Mouse (Mus musculus) large intestine, adult 2 months (tissue): ENCODE results near the gene C7. TPM values are rescaled to one million over a fixed set of nuclear protein-coding genes. Genes with fewer than 3 reads are reported as not detected.
"Not testable (repeated sequence)": the region's sequence is repeated elsewhere in the genome, so short reads cannot be mapped to it uniquely, and the experiment has no call there.

Experiments
- DNase-seq: peaks from one replicate; pipeline ENCODE4 v3.0.0-alpha.2; 2012; ENCODE audit warnings: low read depth, low spot score
- WGBS: fragments of 180-500 bp; shearing (Covaris S2); methylation state at CpG from one replicate; pipeline ENCODE4 v1.1.7; 2018; 5-methylcytosine and 5-hydroxymethylcytosine counted together
- polyA plus RNA-seq: library from polyadenylated mRNA; depleted of rRNA; stranded (reverse); fragments of >200 nt; gene quantifications from 2 replicates; pipeline ENCODE4 v1.2.3, GENCODE M21; 2012; rRNA removed

Gene C7
- 0.52 and 2.5 TPM in 2 replicates for polyA plus RNA-seq

DNA sequence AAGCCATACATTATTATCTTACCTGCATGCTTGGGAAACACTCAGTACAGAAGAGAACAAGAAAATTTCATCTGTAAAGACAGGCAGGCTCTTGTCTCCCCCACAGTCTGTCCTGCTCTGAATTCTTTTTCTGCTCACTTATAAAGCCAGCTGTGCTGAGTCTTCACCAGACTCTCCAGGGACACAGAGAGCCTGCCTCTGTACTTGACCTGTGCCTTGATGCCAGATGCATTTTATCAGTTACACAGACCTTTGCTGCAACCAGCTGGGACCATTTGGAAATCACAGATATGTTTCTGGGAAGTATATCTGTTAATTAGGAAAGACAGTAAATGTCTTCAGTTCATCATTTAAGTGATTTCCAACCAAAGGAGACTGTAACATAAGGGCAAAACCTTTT, at the start of gene C7:
C7 (minus strand) TSS at position 106 of the 400 bp plus-strand sequence.
- DNase-seq, result no peak

DNA sequence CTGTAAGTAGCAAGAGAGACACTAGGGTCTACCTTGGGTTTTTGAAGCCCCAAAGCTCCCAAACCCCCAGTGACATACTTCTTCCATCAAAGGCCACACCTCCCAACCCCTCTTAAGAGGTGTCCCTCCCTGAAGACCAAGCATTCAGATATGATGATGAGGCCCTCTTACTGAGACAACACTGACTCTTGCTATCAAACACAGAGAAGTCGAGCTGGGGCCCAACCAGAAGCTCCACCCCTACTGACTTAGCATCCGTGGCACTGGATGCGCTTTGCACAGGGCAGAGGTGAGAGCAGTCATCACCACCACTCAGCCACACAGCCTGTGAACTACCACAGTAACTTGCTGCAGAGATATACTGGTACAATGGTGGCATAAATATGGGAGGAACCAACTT, 49.1 kb upstream of the C7 start:
- no peak for DNase-seq
- 82% methylated on average over 3 of the region's 3 CpGs for WGBS

DNA sequence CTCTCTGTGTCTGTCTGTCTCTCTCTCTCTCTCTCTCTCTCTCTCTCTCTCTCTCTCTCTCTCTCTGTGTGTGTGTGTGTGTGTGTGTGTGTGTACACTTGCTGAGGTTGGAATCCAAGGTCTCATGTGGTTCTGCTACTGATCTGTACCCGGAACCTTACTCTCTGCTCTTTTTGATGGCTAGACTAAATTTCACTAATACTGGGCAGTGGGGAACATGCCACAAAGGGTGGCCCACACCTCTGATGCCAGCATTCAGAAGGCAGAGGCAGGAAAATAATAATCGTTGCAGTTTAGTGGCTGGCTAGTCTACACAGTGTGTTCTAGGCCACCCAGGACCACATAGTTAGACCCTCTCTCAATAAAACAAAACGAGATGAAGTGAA, 45.1 kb upstream of the C7 start:
- 55% methylated on average over 3 of the region's 3 CpGs for WGBS
- no peak for DNase-seq

DNA sequence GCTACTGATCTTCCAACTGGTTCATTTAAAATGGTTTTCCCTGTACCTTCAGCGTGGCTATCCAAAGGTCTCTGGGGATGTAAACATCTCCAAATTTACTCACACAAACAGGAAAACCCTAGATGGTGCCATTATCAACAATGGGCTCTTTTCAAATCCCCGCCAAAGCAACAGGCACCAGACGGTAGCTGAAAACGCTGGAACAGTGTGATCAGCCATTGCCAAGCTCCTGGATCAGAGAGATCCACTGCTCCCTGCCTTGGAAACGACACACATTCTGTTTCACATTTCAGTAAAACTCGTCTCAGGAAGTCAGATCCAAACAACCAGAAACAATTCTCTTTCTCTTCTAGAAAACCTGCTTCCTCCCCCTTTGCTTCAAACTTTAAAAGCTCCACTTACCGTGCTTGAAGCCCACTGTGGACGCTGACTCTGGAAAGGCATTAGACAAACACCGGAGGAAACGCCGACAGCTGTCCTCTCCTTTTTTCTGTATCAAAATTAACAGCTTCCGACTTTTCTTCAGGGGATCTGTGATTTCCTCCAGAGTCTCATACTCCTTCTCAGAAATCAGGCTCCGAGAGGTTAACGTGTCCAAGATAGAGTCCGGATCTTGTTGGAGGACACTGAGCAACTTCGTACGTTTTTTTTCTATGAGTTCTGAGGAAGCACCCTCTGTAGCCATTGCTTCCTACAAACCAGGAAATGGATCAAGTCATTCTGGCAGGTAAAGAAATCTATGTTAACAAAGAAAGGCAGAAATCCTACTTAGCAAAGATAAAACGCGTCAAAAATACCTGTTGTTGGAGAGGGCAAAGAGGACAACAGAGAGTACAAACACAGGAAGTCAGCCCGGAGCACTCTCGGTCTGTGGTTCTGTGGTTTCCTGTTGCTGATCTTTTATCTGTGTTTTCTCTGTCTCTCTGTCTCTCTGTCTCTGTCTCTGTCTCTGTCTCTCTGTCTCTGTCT, 44.4 kb upstream of the C7 start, which contains the start of gene Card6:
Card6 (minus strand) TSS at position 854 of the 969 bp plus-strand sequence.
- no peak for DNase-seq
- 30% methylated on average over 21 of the region's 21 CpGs for WGBS

DNA sequence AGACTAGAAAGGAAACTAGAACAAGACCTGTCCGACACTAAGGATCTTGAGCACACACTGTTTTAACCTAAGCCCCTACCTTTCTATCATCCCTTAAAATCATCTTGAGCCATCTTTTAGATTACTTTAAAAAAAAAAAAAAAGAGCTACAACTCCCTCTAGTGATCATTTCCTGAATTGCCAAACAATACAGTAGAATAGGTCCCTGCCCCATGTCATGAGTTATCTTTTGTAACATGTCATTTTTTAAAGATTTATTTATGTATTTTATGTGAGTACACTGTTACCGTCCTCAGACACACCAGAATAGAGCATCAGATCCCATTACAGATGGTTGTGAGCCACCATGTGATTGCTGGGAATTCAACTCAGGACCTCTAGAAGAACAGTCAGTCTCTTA, 42.8 kb upstream of the C7 start:
- WGBS, result 39% methylated on average over 2 of the region's 2 CpGs
- no peak for DNase-seq

DNA sequence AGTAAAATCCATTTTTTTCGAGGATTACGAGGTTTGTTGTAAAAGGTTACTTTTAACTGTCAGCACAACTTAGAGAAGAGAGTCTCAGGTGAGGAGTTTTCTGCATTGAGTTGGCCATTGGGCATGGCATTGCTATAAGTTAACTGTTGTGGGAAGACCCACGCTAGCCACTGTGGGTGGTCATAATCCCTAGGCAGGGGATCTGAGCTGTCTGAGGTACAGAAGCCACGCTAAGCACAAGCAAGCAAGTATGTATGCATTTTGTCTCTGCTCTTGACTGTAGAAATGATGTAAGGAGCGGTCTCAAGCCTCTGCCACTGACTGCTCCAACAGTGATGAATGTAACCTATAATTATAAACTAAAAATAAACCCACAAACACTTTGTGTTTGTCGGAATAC, 42.4 kb upstream of the C7 start:
- DNase-seq, result no peak
- 83% methylated on average over 6 of the region's 6 CpGs for WGBS

DNA sequence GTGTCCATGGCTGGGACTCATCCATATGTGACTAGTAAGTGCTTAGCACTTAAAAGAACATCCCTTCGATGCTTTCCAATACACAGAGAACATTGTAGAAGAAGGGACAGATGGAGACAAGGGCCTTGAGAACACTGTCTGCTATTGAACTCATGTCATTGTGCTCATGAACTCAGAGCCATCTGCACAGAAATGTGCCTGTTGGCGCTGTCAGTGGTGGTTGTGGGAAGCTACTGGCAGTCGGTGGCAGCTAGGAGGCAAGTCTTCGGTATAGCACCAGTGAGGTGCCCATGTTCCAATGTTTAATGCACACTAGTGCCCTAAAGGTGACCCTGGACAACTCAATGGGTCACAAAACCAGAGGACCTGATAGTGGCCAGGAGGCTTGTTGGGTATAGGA, 38.8 kb upstream of the C7 start:
- no peak for DNase-seq
- 96% methylated on average over 4 of the region's 4 CpGs for WGBS

DNA sequence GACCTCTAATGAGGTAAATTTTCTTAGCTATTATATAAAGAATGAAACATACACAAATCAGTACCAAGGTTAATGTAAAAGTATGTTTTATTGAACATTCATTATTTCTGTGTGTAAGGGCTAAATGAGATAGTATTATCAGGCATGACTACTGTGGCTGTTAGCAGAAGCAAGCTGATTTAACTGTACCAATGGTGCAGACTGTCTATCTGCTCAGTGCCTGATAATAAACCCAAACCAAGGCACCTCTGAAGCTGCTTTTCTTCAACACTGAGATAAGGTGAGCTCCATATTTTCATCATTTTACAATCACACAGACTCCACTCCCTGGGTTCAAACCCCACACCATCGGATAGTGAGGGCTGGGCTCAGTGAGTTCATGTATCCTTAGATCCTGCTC, 33.8 kb upstream of the C7 start:
- no peak for DNase-seq
- WGBS, result 91% methylated on average over 1 of the region's 1 CpGs

DNA sequence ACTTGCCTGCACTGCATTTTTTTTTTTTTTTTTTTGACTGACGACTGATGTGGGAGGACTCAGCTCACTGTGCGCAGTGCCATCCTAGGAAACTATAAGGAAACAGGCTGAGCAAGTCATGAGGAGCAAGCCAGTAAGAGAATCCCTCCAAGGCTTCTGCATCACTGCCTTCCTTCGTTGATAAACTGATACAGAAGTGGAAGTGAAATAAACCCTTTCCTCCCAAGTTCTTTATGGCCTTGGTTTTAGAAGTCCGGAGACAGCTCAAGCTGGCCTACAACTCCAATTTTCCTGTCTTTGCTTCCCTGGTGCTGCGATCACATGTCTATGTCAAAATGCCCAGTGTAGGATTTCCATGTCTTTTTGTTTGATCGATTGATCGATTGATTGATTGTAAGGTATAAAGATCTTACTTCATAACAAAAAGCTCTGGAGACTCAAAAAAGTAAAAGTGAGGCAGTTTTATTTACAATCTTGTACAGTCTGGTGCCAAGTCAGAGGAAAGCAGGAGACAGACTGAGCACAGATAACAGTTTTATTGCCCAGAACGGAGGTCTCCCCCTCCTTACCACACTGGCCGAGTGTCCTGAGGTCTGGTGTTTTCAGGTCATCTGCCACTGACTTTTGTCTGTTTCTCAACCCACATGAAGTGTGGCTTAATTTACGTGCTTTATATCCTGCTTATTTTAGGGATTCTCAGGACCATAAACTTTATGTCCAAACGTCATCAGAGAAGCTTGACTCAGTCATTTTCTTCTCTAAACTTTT, 32.2 kb upstream of the C7 start:
- 66% methylated on average over 11 of the region's 11 CpGs for WGBS
- DNase-seq, result no peak

DNA sequence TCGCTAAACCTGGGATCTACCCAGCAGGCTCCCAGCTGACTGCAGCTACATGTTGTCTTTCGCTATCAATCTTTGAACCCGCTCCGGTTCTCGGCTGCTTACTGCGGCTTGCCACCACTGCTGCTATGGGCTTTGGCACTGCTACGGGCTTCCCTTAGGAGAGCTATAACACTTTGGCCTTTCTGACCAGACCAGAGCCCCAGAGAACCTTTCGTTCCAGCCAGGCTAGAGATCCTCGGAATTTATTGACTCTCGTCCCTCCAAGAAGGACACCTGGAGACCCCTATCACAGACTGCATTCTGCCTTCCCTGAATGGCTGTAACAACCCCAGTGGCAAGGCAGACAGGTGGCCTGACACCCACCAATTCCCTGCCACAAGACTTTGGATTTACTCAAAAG, 26.6 kb upstream of the C7 start:
- WGBS, result 81% methylated on average over 10 of the region's 10 CpGs
- no peak for DNase-seq

DNA sequence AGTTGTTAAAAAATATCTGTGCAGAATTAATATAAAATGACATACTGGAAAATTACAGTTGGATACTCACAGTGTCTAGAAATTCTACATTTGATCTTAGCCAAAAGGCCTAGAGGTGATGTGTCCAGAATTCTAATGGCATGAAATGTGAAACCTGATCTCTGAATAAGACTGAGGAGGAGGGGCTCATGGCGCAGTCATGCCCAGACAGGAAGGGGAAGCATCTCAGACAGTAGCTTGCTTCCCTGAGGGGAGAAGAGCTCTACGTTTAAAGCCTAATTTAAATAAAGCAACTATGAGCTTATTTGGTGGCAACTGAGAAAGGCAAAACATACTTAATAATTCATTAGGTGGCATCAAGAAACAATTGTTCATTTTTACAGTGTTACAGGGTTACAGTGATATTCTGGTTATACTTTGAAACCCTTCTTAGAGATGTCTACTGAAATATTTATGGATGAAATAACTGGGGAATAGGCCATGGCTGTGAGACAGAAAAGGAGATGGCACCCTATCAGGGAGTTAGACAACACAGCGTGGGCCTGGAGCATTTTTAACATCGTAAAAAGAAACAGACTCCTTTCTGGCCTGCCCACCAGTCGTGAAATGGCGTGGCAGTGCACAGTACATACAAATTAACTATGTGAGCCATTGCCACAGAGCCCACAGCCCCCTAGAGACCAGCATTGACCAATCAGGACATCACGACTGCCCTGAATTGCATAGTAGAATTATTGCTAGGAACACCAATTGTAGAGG, 25.5 kb upstream of the C7 start:
- DNase-seq, result no peak
- 50% methylated on average over 7 of the region's 7 CpGs for WGBS

DNA sequence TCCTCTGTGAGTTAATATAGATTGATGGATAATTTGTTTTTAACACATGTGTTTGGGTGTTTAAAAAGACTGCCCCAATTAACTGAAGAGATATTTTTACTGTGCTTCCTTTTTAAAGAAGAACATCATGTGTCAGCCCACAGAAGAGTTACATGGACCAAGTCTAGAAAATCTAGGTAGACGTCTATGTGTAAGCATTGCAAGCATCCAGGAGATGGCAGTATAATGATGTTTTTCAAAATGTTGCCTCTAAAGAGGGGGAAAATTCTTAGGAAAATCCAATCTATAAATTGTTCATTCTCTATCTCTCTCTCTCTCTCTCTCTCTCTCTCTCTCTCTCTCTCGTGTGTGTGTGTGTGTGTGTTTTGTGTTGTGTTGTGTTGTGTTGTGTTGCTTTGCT, 22.6 kb upstream of the C7 start:
- WGBS, result 12% methylated on average over 2 of the region's 2 CpGs
- no peak for DNase-seq

DNA sequence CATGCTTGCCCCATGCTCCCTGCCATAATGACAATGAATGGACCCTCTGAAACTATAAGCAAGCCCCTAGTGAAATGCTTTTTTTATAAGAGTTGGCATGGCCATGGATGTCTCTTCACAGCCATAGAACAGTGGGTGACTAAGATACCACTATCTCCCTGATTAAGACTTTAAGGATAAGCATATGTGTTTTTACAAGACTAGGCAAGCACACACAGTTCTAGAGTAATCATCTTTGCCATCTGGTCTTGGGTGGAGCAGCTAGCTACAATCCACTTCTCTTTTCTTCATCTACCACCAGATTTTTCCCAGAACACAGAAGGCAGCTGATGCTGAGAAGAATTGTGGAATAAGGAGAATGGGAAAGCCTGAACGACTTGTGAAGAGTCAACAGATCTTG, 17.7 kb upstream of the C7 start:
- DNase-seq, result no peak
- WGBS, result 69% methylated on average over 1 of the region's 1 CpGs

DNA sequence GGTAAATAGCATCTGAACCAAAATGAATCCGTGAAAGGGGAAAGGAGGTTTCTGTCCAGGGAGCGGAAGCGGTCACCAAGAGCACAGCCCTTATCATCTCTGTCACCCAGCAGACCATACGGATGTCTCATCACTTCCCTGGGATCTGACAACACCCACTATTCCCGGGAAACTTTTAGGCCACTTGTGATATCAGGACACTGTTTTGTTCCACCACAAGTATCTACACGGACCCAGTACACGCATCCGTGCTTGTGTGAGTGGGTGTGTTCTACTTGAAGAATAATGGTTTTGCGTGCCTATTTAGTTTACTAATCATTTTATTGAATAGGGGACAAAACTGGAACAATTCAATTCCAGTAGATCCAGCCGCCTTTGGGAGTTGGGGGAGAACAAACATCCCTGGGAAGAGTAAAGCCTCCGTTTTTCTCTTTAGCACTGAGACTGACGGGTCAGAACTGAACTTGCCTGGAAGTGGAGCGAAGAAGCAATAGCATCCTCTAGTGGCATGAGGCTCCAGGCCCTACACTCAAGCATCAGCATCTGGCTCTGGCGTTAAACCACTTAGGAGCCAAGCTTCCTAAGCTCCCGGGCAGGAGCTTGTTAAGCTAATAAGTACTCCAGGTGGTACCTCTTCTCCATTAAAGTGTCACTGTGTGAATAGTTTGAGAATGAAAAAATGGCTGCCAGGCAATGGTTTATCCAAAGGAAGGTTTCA, 5.4 kb upstream of the C7 start:
- 57% methylated on average over 15 of the region's 15 CpGs for WGBS
- DNase-seq, result no peak

DNA sequence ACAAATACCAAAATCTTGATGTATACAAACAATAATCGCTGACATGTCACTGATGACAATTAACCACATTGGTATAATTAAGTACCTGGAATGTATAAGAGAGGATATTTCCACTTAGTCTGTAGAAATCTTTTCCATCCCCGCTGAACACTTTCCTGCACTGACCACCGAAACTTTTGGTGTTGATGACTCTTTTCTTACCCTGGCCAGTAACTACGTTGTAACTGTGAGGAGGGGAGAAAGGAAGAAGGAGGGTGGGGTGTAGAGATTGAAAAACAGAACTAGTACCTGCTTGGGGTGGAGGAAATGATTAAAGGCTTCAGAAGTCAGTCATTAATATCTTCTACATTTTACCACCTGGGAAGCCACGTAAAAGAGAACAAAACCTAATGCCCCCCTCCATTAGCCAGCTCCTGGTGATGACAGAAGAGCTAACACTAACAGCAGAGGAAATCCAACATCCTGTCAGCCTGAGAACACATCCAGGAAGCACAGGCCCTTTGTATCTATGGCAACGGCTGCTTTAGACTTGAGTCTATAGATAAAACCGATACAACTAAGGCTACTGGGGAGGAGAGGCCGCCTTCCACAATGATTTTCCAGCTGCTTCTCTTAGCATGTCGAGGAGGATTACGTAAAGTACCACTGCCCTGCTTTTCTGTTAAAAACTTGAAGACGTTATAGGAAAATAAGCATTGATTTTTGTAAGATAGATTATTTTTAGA, 17.8 kb downstream of the C7 start:
- WGBS, result 61% methylated on average over 11 of the region's 11 CpGs

DNA sequence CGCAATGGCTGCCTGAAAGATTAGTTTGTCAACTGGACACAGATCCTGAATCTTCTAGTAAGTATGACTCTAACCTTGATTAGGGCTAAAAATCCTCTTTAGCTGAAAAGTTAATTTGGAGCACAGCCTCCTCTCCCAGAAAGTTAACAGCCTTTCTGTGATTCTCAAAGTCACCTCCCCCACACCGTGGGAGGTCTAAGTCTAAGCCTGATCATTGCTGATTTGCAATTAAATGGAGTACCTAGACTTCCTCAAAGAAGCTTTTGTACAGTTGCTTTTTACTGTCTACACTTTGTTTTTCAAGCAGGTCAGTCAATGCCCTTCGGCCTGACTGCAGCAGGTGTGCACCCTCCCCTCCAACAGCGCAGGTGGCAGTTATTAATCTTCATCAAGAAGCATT, 34.3 kb downstream of the C7 start:
- DNase-seq, result no peak
- WGBS, result 82% methylated on average over 4 of the region's 4 CpGs

More for the DNA sequence above, 17.8 kb downstream of the C7 start:
- no peak for DNase-seq

DNA sequence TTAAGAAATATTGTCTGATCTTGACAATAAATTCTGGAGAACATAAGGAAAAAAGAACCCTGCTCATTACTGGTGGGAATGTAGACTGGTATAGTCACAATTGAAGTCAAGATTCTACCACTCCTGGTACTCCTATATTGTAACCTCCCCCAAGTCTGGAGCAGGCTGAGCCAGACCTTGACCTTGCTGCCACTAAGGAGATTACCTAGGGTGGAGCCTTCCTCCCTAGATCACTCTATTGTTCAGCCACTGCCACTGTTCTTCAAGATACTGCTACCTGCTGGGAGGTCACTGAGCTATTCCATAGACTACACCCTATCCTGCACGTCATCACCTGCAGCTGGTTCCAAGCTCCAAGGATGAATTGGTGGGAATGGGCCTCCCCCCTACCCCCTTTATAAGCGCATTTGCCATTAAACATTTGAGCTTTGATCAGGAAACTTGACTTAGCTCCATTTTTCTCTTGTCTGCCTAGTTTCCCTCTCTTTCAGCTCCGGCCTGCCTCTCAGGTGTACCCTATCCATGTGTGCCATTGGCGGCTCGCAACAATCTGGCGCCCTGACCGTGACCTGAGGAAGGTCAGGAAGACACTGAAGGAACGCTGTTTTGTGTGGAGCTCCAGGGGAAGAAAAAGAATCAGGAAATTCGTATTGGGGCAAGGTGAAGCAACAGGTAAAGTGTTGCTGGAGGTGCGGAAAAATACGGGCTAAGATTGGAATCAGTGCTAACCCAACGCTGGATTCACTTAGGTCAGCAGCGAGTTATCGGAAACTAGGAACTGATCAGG, 39.9 kb downstream of the C7 start:
- DNase-seq, result not testable (repeated sequence)
- WGBS, result 90% methylated on average over 14 of the region's 14 CpGs

DNA sequence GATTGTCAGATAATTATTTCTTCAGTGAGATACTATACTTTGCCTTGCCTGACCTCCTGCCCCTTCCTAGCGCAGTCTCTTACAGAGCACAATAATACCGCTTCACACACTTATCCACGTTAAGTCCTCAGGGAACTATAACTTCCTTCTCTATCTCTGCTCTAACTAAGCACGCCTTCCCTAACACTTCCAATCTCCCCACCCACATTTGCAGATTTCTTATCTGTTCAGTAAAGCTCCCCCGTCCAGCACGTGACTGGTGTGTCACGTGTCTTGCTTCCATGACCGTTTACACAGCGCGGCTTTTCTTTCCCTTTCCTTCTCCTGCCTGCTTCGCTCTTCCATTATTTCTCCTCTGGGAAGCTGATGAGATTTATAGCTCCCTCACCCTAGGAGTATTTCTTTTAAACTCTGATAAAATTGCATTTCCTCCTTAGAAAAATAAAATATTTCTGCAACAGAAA, 53.9 kb downstream of the C7 start:
- peak; percentile 8 for DNase-seq
- 49% methylated on average over 11 of the region's 11 CpGs for WGBS
